Mouse (Mus musculus) liver, postnatal 0 days (tissue): ENCODE results near the gene Sptbn2. TPM values are rescaled to one million over a fixed set of nuclear protein-coding genes. Genes with fewer than 3 reads are reported as not detected.

Experiments
- ATAC-seq: fragments of 200-750 bp; cut with Nextera tagmentation; 2 replicates; pipeline ENCODE4 v1.8.0; 2017; ENCODE audit warnings: mild to moderate bottlenecking, moderate library complexity
- DNase-seq: peaks from one replicate; pipeline ENCODE4 v3.0.0-alpha.2; 2016
- H3K27ac ChIP-seq: fragments of 300-500 bp; sonication (generic); 2 replicates; pipeline ENCODE4 v1.5.1; 2014; ENCODE audit warnings: antibody characterized with exemption, moderate library complexity, mild to moderate bottlenecking, low read depth
- H3K27me3 ChIP-seq: fragments of 300-500 bp; sonication (generic); 2 replicates; pipeline ENCODE4 v1.6.1; 2014; ENCODE audit warnings: low read length, control low read depth, mixed read lengths; ENCODE audit not compliant: insufficient read depth
- H3K36me3 ChIP-seq: fragments of 300-500 bp; sonication (generic); replicated peaks from 2 replicates; pipeline ENCODE4 v1.6.1; 2014; ENCODE audit warnings: mild to moderate bottlenecking, control low read depth, low read length, moderate library complexity, mixed read lengths; ENCODE audit not compliant: insufficient read depth
- H3K4me1 ChIP-seq: fragments of 300-500 bp; sonication (generic); 2 replicates; pipeline ENCODE4 v1.6.1; 2014; ENCODE audit warnings: antibody characterized with exemption, mild to moderate bottlenecking, control low read depth; ENCODE audit not compliant: insufficient read depth
- H3K4me2 ChIP-seq: fragments of 300-500 bp; sonication (generic); 2 replicates; pipeline ENCODE4 v1.6.1; 2014; ENCODE audit warnings: low read depth, mild to moderate bottlenecking, low read length, moderate library complexity, mixed read lengths
- H3K4me3 ChIP-seq: fragments of 300-500 bp; sonication (generic); 2 replicates; pipeline ENCODE4 v1.5.1; 2014; ENCODE audit warnings: low read depth, low read length
- H3K9ac ChIP-seq: fragments of 300-500 bp; sonication (generic); replicated peaks from 2 replicates; pipeline ENCODE4 v1.6.1; 2014; ENCODE audit warnings: mild to moderate bottlenecking, moderate library complexity
- H3K9me3 ChIP-seq: fragments of 300-500 bp; sonication (generic); 2 replicates; pipeline ENCODE4 v1.6.1; 2016; ENCODE audit warnings: mild to moderate bottlenecking, control low read depth, low read length, mixed read lengths
- CTCF ChIP-seq: sonication (generic); IDR thresholded peaks from 2 replicates; pipeline ENCODE4 v1.5.1; 2016; ENCODE audit warnings: antibody characterized with exemption, low read depth
- EP300 ChIP-seq: IDR thresholded peaks from 2 replicates; pipeline ENCODE4 v1.6.1; 2016; ENCODE audit warnings: antibody characterized with exemption, low read depth, mild to moderate bottlenecking
- WGBS: fragments of 180-500 bp; shearing (Covaris S2); extraction: QIAGEN DNeasy Blood & Tissue Kit; methylation state at CpG from one replicate; pipeline ENCODE4 v1.1.7; 2014; ENCODE audit not compliant: insufficient replicate concordance; 5-methylcytosine and 5-hydroxymethylcytosine counted together
- polyA plus RNA-seq: library from polyadenylated mRNA; unstranded; fragments of >200 nt; fragmentation: Nextera tagmentation; extraction: Ambion mirVana; gene quantifications from 2 replicates; pipeline ENCODE4 v1.2.1, GENCODE M21; 2015

Gene Sptbn2
- polyA plus RNA-seq, 1 experiment from 2014 or later, result 0.59 TPM

GRCm38 (mm10) chr19:4795929-4796328 lies 85.0 kb downstream of the Sptbn2 start:
- H3K4me2 ChIP-seq, result no peak overlapping the region
- no peaks in the 10 kb centered on the region for H3K27me3 ChIP-seq
- DNase-seq (no peak), ATAC-seq (no peak)
- H3K36me3 ChIP-seq, result peaks cover 47% of the 10 kb centered on the region
- H3K9me3 ChIP-seq, result no peaks in the 10 kb centered on the region
- H3K4me1 ChIP-seq, result peaks cover 21% of the 10 kb centered on the region
- TF ChIP-seq EP300 (no peak), CTCF (no peak)
- no peak overlapping the region for H3K27ac ChIP-seq
- H3K4me3 ChIP-seq, result no peak overlapping the region
- H3K9ac ChIP-seq, result no peak overlapping the region
- 83% methylated on average over 1 of the region's 1 CpGs for WGBS

- Histone ChIP-seq H3K4me1 (peaks cover 13% of the 10 kb centered on the region), H3K4me3 (no peak overlapping the region), H3K9me3 (no peaks in the 10 kb centered on the region), H3K27ac (no peak overlapping the region), H3K27me3 (no peaks in the 10 kb centered on the region), H3K9ac (no peak overlapping the region), H3K36me3 (peaks cover 53% of the 10 kb centered on the region), H3K4me2 (no peak overlapping the region)
- 88% methylated on average over 2 of the region's 2 CpGs for WGBS
- no peak for TF ChIP-seq EP300
- DNase-seq (no peak), ATAC-seq (no peak)
Observed at GRCm38 (mm10) chr19:4797846-4798245, 86.9 kb downstream of the Sptbn2 start.

GRCm38 (mm10) chr19:4799083-4799482 lies 88.1 kb downstream of the Sptbn2 start:
- no peak for ATAC-seq
- H3K27ac ChIP-seq, result no peak overlapping the region
- no peak overlapping the region for H3K4me2 ChIP-seq
- peaks cover 13% of the 10 kb centered on the region for H3K4me1 ChIP-seq
- H3K27me3 ChIP-seq, result no peaks in the 10 kb centered on the region
- no peak for TF ChIP-seq EP300
- TF ChIP-seq CTCF, result no peak
- WGBS, result 89% methylated on average over 5 of the region's 5 CpGs
- H3K36me3 ChIP-seq, result peaks cover 65% of the 10 kb centered on the region
- H3K9me3 ChIP-seq, result no peaks in the 10 kb centered on the region
- DNase-seq, result no peak
- H3K9ac ChIP-seq, result no peak overlapping the region
- no peak overlapping the region for H3K4me3 ChIP-seq

Other genes with a start within 250 kb of the Sptbn2 start
- gene Syt12, start 233.7 kb upstream of the Sptbn2 start, polyA plus RNA-seq, result 0.15 and 0.19 TPM in 2 replicates
- 5.8 and 7.6 TPM in 2 replicates for gene 2010003K11Rik, start 212.6 kb upstream of the Sptbn2 start, polyA plus RNA-seq
- gene Pcx, start 200.7 kb upstream of the Sptbn2 start, polyA plus RNA-seq, result 220 and 283 TPM in 2 replicates
- gene Lrfn4, start 95.5 kb upstream of the Sptbn2 start, polyA plus RNA-seq, result 0.15 and 0.21 TPM in 2 replicates
- 16.6 and 17.3 TPM in 2 replicates for gene Rce1, start 85.5 kb upstream of the Sptbn2 start, polyA plus RNA-seq
- gene Gm960, start 12.5 kb upstream of the Sptbn2 start, polyA plus RNA-seq, result 0.21 and 0.33 TPM in 2 replicates
- gene Rbm4b, start 45.3 kb downstream of the Sptbn2 start, polyA plus RNA-seq, result 14.1 TPM in 2 replicates
- gene Rbm4, start 82.7 kb downstream of the Sptbn2 start, polyA plus RNA-seq, result 15.2 and 17.3 TPM in 2 replicates
- 8.2 and 13.1 TPM in 2 replicates for gene Gm21992, start 100.4 kb downstream of the Sptbn2 start, polyA plus RNA-seq
- gene Rbm14, start 100.5 kb downstream of the Sptbn2 start, polyA plus RNA-seq, result 14.6 and 16.4 TPM in 2 replicates
- 144 and 154 TPM in 2 replicates for gene Ccs, start 128.2 kb downstream of the Sptbn2 start, polyA plus RNA-seq
- gene Ccdc87, start 128.2 kb downstream of the Sptbn2 start, polyA plus RNA-seq, result not detected in 2 replicates
- gene Ctsf, start 144.0 kb downstream of the Sptbn2 start, polyA plus RNA-seq, result 49.4 and 54.4 TPM in 2 replicates
- gene Actn3, start 166.7 kb downstream of the Sptbn2 start, polyA plus RNA-seq, result 0.20 and 5.1 TPM in 2 replicates
- gene Zdhhc24, start 167.5 kb downstream of the Sptbn2 start, polyA plus RNA-seq, result 4.3 and 5.4 TPM in 2 replicates
- 0.46 and 0.66 TPM in 2 replicates for gene Bbs1, start 195.5 kb downstream of the Sptbn2 start, polyA plus RNA-seq
- gene Dpp3, start 217.1 kb downstream of the Sptbn2 start, polyA plus RNA-seq, result 28.9 and 30.6 TPM in 2 replicates
- 0.26 and 0.28 TPM in 2 replicates for gene Peli3, start 232.0 kb downstream of the Sptbn2 start, polyA plus RNA-seq